Mouse (Mus musculus): ENCODE data around the gene Vmn2r22. TPM values are rescaled to one million over a fixed set of nuclear protein-coding genes. Genes with fewer than 3 reads are reported as not detected.
"Not testable (repeated sequence)": the region's sequence is repeated elsewhere in the genome, so short reads cannot be mapped to it uniquely, and the experiment has no call there.

Gene Vmn2r22
- polyA plus RNA-seq (2016; fragmentation: Nextera tagmentation; extraction: Ambion mirVana), result not detected in 2 replicates

- H3K27ac ChIP-seq; ATAC-seq (ENCODE audit: low FRiP score, low read depth); H3K9ac ChIP-seq; H3K36me3 ChIP-seq; H3K4me3 ChIP-seq; H3K4me1 ChIP-seq; H3K4me2 ChIP-seq (replicated peaks); H3K27me3 ChIP-seq (replicated peaks); H3K9me3 ChIP-seq: not testable (repeated sequence)
- 69% methylated on average over 3 of the region's 3 CpGs for WGBS
Observed at GRCm38 (mm10) chr6:123650625-123651024, at the start of gene Vmn2r22. Vmn2r22 (minus strand) TSS chr6:123650725.

DNA sequence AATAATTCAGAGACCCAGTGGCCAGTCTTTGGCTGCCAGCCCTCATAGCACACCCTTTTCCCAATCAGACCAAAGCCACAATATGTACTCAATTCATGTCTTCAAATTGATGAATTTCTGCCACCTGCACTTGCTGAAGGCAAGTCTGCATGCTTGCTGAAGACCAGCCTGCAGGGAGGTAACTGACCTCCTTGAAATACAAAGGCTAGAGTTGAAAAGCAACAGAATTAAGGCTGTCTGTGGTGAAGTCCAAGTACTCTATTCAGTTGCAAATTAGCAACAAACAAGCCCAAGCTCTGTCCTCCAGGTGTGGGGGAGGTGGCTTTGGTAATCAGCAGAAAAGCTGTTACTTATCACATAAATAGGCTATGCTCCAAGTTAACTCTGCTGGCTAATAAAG is 46.7 kb upstream of the Vmn2r22 start:
- Histone ChIP-seq H3K27me3 (replicated peaks) (no peaks in the 10 kb centered on the region), H3K4me1 (no peaks in the 10 kb centered on the region), H3K9ac (no peak overlapping the region), H3K9me3 (no peaks in the 10 kb centered on the region), H3K27ac (no peak overlapping the region), H3K4me3 (no peak overlapping the region), H3K36me3 (no peaks in the 10 kb centered on the region), H3K4me2 (replicated peaks) (no peak overlapping the region)
- peak; percentile 79 for ATAC-seq (ENCODE audit: low FRiP score, low read depth)

DNA sequence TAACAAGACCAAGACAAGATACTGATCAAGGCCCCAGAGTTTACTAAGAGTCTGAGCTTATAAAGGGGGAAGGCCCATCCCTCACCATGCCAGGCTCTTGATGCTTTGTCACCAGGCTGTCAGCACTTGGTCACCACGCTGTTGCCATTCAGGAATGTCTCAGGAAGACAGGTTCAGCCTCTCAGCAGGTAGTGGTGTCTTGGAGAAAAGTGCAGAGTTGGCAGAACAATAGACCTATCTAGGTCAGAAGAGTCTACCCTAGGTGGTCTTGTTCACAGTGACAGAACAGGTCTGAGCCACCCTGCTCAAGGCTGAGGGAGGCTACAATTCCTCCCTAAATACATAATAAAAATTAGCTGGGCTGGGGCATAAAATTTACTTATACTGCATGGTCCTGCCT is 46.1 kb upstream of the Vmn2r22 start:
- not testable (repeated sequence) for ATAC-seq (ENCODE audit: low FRiP score, low read depth)

GRCm38 (mm10) chr6:123657040-123657439 is 6.5 kb upstream of the Vmn2r22 start:
- no peaks in the 10 kb centered on the region for H3K27me3 ChIP-seq (replicated peaks)
- ATAC-seq (ENCODE audit: low FRiP score, low read depth), result no peak
- no peaks in the 10 kb centered on the region for H3K36me3 ChIP-seq

More for the DNA sequence above, 46.1 kb upstream of the Vmn2r22 start:
- not testable (repeated sequence) for H3K4me2 ChIP-seq (replicated peaks); H3K9me3 ChIP-seq; H3K4me3 ChIP-seq; H3K27ac ChIP-seq; H3K36me3 ChIP-seq; H3K9ac ChIP-seq; H3K27me3 ChIP-seq (replicated peaks); H3K4me1 ChIP-seq
- WGBS, result 26% methylated on average over 1 of the region's 1 CpGs

GRCm38 (mm10) chr6:123639394-123639793 is 11.1 kb downstream of the Vmn2r22 start:
- 88% methylated on average over 4 of the region's 4 CpGs for WGBS
- H3K4me1 ChIP-seq; ATAC-seq (ENCODE audit: low FRiP score, low read depth); H3K9ac ChIP-seq; H3K27ac ChIP-seq; H3K36me3 ChIP-seq; H3K27me3 ChIP-seq (replicated peaks); H3K9me3 ChIP-seq; H3K4me2 ChIP-seq (replicated peaks); H3K4me3 ChIP-seq: not testable (repeated sequence)

More at GRCm38 (mm10) chr6:123657040-123657439, 6.5 kb upstream of the Vmn2r22 start:
- no peak overlapping the region for H3K27ac ChIP-seq
- no peaks in the 10 kb centered on the region for H3K9me3 ChIP-seq
- no peak overlapping the region for H3K9ac ChIP-seq
- no peak overlapping the region for H3K4me2 ChIP-seq (replicated peaks)
- 71% methylated on average over 6 of the region's 6 CpGs for WGBS
- no peaks in the 10 kb centered on the region for H3K4me1 ChIP-seq
- H3K4me3 ChIP-seq, result no peak overlapping the region

GRCm38 (mm10) chr6:123623784-123624183 is 26.7 kb downstream of the Vmn2r22 start:
- not testable (repeated sequence) for H3K4me3 ChIP-seq; ATAC-seq (ENCODE audit: low FRiP score, low read depth); H3K9ac ChIP-seq; H3K27me3 ChIP-seq (replicated peaks); H3K36me3 ChIP-seq; H3K4me1 ChIP-seq; H3K4me2 ChIP-seq (replicated peaks); H3K27ac ChIP-seq; H3K9me3 ChIP-seq
- no CpG with 5 or more reads among the region's 2 CpGs for WGBS

DNA sequence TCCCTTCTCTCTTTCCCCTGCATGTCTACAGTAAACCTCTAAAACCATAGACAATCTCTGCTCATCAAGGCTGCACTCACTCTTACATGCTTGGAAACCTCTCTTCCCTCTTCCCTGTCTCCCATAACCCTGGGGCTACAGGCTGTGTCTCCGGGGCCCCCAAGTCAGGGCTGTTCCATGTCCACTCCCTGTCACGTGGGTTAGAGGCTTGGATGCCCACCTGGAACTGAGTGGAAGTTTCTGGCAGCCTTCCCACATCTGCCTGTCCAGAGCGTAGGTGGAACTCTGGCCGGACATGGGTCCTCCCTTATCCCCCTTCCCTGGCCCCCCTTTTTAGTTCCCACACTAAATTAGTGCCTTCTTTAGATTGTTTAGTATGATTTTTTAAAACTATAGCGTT is 62.2 kb downstream of the Vmn2r22 start:
- no CpG with 5 or more reads among the region's 5 CpGs for WGBS
- not testable (repeated sequence) for ATAC-seq (ENCODE audit: low FRiP score, low read depth); H3K4me1 ChIP-seq; H3K4me2 ChIP-seq (replicated peaks); H3K27me3 ChIP-seq (replicated peaks); H3K9ac ChIP-seq; H3K27ac ChIP-seq; H3K4me3 ChIP-seq; H3K9me3 ChIP-seq; H3K36me3 ChIP-seq

DNA sequence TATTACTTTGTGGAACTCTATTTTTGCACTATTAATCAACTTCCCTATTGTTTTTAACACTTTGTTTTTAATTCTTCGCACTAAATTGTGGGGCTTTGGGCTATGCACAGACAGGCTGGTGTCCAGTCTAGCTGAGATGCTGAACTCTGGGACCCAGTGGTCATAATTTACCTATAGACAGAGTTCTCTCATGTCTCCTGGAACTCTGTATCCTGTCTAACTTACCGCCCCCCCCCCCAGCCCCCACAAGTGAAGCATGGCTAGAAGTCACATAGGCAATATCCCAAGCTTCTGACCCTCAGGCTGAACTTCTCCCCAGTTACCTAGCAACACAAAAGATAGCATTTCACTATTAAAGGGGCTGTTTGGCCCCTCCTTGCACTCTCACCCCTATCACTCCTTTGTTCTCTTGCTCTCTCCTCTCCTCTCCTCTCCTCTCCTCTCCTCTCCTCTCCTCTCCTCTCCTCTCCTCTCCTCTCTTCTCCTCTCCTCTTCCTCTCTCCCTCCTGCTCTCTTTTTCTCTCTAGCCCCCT is 62.7 kb downstream of the Vmn2r22 start:
- H3K9ac ChIP-seq; H3K27ac ChIP-seq; H3K4me2 ChIP-seq (replicated peaks); H3K9me3 ChIP-seq; H3K4me1 ChIP-seq; H3K4me3 ChIP-seq; ATAC-seq (ENCODE audit: low FRiP score, low read depth); H3K36me3 ChIP-seq; H3K27me3 ChIP-seq (replicated peaks): not testable (repeated sequence)
- WGBS, result no CpG with 5 or more reads among the region's 2 CpGs

- H3K27me3 ChIP-seq (replicated peaks); H3K4me1 ChIP-seq; H3K27ac ChIP-seq; H3K9me3 ChIP-seq; H3K36me3 ChIP-seq; H3K4me2 ChIP-seq (replicated peaks); ATAC-seq (ENCODE audit: low FRiP score, low read depth); H3K9ac ChIP-seq; H3K4me3 ChIP-seq: not testable (repeated sequence)
- WGBS, result no CpG with 5 or more reads among the region's 1 CpGs
Observed at GRCm38 (mm10) chr6:123583988-123584387, 66.5 kb downstream of the Vmn2r22 start.

GRCm38 (mm10) chr6:123574698-123575097 is 75.8 kb downstream of the Vmn2r22 start:
- not testable (repeated sequence) for H3K27ac ChIP-seq; H3K4me2 ChIP-seq (replicated peaks); H3K4me3 ChIP-seq; H3K27me3 ChIP-seq (replicated peaks); H3K9ac ChIP-seq; H3K4me1 ChIP-seq; ATAC-seq (ENCODE audit: low FRiP score, low read depth); H3K9me3 ChIP-seq; H3K36me3 ChIP-seq
- WGBS, result no CpG with 5 or more reads among the region's 2 CpGs

Other genes starting within 250 kb of the Vmn2r22 start
- not detected in 2 replicates for gene Vmn2r20, start 232.6 kb downstream of the Vmn2r22 start, polyA plus RNA-seq (2016; fragmentation: Nextera tagmentation; extraction: Ambion mirVana)
- gene Vmn2r21, start 117.3 kb downstream of the Vmn2r22 start, polyA plus RNA-seq (2016; fragmentation: Nextera tagmentation; extraction: Ambion mirVana), result not detected in 2 replicates
- gene Vmn2r23, start 51.9 kb upstream of the Vmn2r22 start, polyA plus RNA-seq (2016; fragmentation: Nextera tagmentation; extraction: Ambion mirVana), result not detected in 2 replicates
- not detected in 2 replicates for gene Vmn2r24, start 128.2 kb upstream of the Vmn2r22 start, polyA plus RNA-seq (2016; fragmentation: Nextera tagmentation; extraction: Ambion mirVana)
- not detected in 2 replicates for gene Vmn2r25, start 202.7 kb upstream of the Vmn2r22 start, polyA plus RNA-seq (2016; fragmentation: Nextera tagmentation; extraction: Ambion mirVana)

Measured in neural tube, embryonic 12.5 days (tissue).